Mouse (Mus musculus) thymus, adult 2 months (tissue): Measurements from ENCODE around the gene Susd1. TPM values are rescaled to one million over a fixed set of nuclear protein-coding genes. Genes with fewer than 3 reads are reported as not detected.
A peak's percentile ranks its signal among the peaks of the same experiment; 100 is the strongest.

Experiments
- DNase-seq: peaks from one replicate; pipeline ENCODE4 v3.0.0; 2021
- H3K27ac ChIP-seq: fragments of 200-500 bp; 2 replicates; pipeline ENCODE4 v1.5.1; 2012; ENCODE audit warnings: low read length, control low read depth; ENCODE audit not compliant: control insufficient read depth, insufficient read depth
- H3K27me3 ChIP-seq: fragments of 200-500 bp; 2 replicates; pipeline ENCODE4 v1.6.1; 2012; ENCODE audit warnings: mild to moderate bottlenecking, low read length, moderate library complexity, mixed read lengths; ENCODE audit not compliant: control insufficient read depth, insufficient read depth
- H3K36me3 ChIP-seq: fragments of 200-500 bp; 2 replicates; pipeline ENCODE4 v1.6.1; 2012; ENCODE audit warnings: mild to moderate bottlenecking, low read length, moderate library complexity; ENCODE audit not compliant: control insufficient read depth, insufficient read depth
- H3K4me1 ChIP-seq: fragments of 200-500 bp; replicated peaks from 2 replicates; pipeline ENCODE4 v1.6.1; 2012; ENCODE audit warnings: low read length; ENCODE audit not compliant: control insufficient read depth, insufficient read depth
- H3K4me3 ChIP-seq: fragments of 200-500 bp; 2 replicates; pipeline ENCODE4 v1.5.1; 2012; ENCODE audit warnings: mild to moderate bottlenecking, low read length, control low read depth, moderate library complexity; ENCODE audit not compliant: control insufficient read depth, insufficient read depth
- CTCF ChIP-seq: fragments of 200-500 bp; IDR thresholded peaks from 2 replicates; pipeline ENCODE4 v1.5.1; 2012; ENCODE audit warnings: mild to moderate bottlenecking, control low read depth, low read length, moderate library complexity, borderline replicate concordance; ENCODE audit not compliant: control insufficient read depth, poor library complexity, insufficient read depth; ENCODE audit errors: extremely low read depth
- POLR2A ChIP-seq: fragments of 200-500 bp; IDR thresholded peaks from 2 replicates; pipeline ENCODE4 v1.6.1; 2012; ENCODE audit warnings: mild to moderate bottlenecking, low read length, control low read depth, moderate library complexity; ENCODE audit not compliant: control insufficient read depth, poor library complexity, insufficient read depth; ENCODE audit errors: extremely low read depth
- WGBS: fragments of 180-500 bp; shearing (Covaris S2); methylation state at CpG from one replicate; pipeline ENCODE4 v1.1.7; 2018; 5-methylcytosine and 5-hydroxymethylcytosine counted together
- polyA plus RNA-seq: library from polyadenylated mRNA; depleted of rRNA; stranded (reverse); fragments of >200 nt; gene quantifications from 2 replicates; pipeline ENCODE4 v1.2.3, GENCODE M21; 2012

Gene Susd1
- polyA plus RNA-seq, 1 experiment = 22.0 TPM

GRCm38 (mm10) chr4:59450234-59450854 is 11.9 kb upstream of the Susd1 start:
- TF ChIP-seq POLR2A = no peak
- no peak for TF ChIP-seq CTCF
- no peak overlapping the region for H3K27ac ChIP-seq
- no peaks in the 10 kb centered on the region for H3K36me3 ChIP-seq
- no peak overlapping the region for H3K4me3 ChIP-seq
- 56% methylated on average over 6 of the region's 6 CpGs for WGBS
- peaks cover 8% of the 10 kb centered on the region for H3K4me1 ChIP-seq
- H3K27me3 ChIP-seq = no peaks in the 10 kb centered on the region
- no peak for DNase-seq

DNA sequence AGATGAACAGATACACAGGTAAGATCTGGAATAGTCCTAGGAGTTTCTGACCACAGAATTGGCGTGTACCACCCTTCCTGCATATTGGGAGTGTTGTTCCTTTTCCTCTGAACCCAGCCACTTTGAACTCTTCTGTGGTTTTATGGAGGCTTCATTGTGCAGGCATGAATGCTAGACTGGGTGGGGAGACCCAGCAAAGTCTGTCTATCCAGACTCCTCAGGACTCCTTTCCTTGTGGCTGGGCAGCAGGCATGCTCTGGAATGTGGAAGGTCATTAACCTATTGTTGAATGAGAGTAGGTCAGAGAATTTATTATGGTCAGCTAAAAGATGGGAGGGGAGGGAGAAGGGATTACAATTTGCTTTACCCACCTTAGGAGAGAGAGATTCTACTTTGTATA is 8.9 kb upstream of the Susd1 start:
- H3K27ac ChIP-seq = no peak overlapping the region
- H3K36me3 ChIP-seq = no peaks in the 10 kb centered on the region
- no peak for DNase-seq
- WGBS = 31% methylated on average over 1 of the region's 1 CpGs
- peaks cover 24% of the 10 kb centered on the region for H3K4me1 ChIP-seq
- H3K4me3 ChIP-seq = no peak overlapping the region
- TF ChIP-seq CTCF = no peak
- no peak for TF ChIP-seq POLR2A
- no peaks in the 10 kb centered on the region for H3K27me3 ChIP-seq

GRCm38 (mm10) chr4:59445516-59445915 is 7.1 kb upstream of the Susd1 start:
- DNase-seq = peak; percentile 27
- peak overlapping the region; percentile 68 for H3K27ac ChIP-seq
- H3K36me3 ChIP-seq = no peaks in the 10 kb centered on the region
- H3K4me3 ChIP-seq = no peak overlapping the region
- 9% methylated on average over 6 of the region's 6 CpGs for WGBS
- TF ChIP-seq CTCF (no peak), POLR2A (no peak)
- H3K27me3 ChIP-seq = no peaks in the 10 kb centered on the region
- H3K4me1 ChIP-seq = peaks cover 26% of the 10 kb centered on the region

DNA sequence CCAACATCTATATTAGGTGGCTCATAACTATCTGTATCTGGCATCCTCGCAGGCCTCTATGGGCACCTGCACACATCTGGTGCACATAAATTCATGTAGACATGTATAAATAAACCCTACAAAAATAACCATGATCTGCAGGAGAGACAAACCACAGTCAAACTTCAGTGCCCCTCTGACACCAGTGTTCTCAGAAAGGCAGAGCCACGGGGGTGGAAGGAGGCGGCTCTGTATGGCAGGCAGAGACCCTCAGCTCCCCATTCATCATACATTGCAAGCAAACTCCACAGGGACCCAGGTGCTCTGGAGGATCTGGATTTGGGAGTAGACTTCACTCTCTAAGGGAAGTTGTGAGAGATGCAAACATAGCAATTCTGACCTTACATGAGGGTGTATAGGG is 6.6 kb upstream of the Susd1 start:
- H3K27me3 ChIP-seq = no peaks in the 10 kb centered on the region
- H3K4me1 ChIP-seq = peaks cover 27% of the 10 kb centered on the region
- no peak overlapping the region for H3K4me3 ChIP-seq
- no peak for DNase-seq
- WGBS = 13% methylated on average over 3 of the region's 3 CpGs
- no peaks in the 10 kb centered on the region for H3K36me3 ChIP-seq
- TF ChIP-seq POLR2A (no peak), CTCF (no peak)
- H3K27ac ChIP-seq = peak overlapping the region; percentile 66

GRCm38 (mm10) chr4:59444085-59444484 is 5.7 kb upstream of the Susd1 start:
- WGBS = 6% methylated on average over 4 of the region's 4 CpGs
- peak; percentile 57 for DNase-seq
- peaks cover 28% of the 10 kb centered on the region for H3K4me1 ChIP-seq
- peak overlapping the region; percentile 72 for H3K27ac ChIP-seq
- H3K4me3 ChIP-seq = no peak overlapping the region
- H3K36me3 ChIP-seq = no peaks in the 10 kb centered on the region
- TF ChIP-seq POLR2A = no peak
- no peak for TF ChIP-seq CTCF
- H3K27me3 ChIP-seq = no peaks in the 10 kb centered on the region

GRCm38 (mm10) chr4:59441265-59441664 is 2.8 kb upstream of the Susd1 start:
- no peak for DNase-seq

GRCm38 (mm10) chr4:59439960-59440359 is 1.5 kb upstream of the Susd1 start:
- no peaks in the 10 kb centered on the region for H3K36me3 ChIP-seq
- no peak overlapping the region for H3K27ac ChIP-seq
- WGBS = 72% methylated on average over 2 of the region's 2 CpGs
- H3K27me3 ChIP-seq = no peaks in the 10 kb centered on the region
- DNase-seq = no peak
- H3K4me1 ChIP-seq = peaks cover 30% of the 10 kb centered on the region
- no peak for TF ChIP-seq POLR2A
- TF ChIP-seq CTCF = no peak
- H3K4me3 ChIP-seq = no peak overlapping the region

More at GRCm38 (mm10) chr4:59441265-59441664, 2.8 kb upstream of the Susd1 start:
- WGBS = 10% methylated on average over 1 of the region's 1 CpGs
- Histone ChIP-seq H3K4me3 (no peak overlapping the region), H3K27me3 (no peaks in the 10 kb centered on the region), H3K4me1 (peaks cover 38% of the 10 kb centered on the region), H3K36me3 (no peaks in the 10 kb centered on the region), H3K27ac (peak overlapping the region; percentile 65; the same call in 1 of the 2 replicates)
- TF ChIP-seq POLR2A (no peak), CTCF (no peak)
